Mouse (Mus musculus): ENCODE results near the gene Olfr568.

Olfr568 gene

DNA sequence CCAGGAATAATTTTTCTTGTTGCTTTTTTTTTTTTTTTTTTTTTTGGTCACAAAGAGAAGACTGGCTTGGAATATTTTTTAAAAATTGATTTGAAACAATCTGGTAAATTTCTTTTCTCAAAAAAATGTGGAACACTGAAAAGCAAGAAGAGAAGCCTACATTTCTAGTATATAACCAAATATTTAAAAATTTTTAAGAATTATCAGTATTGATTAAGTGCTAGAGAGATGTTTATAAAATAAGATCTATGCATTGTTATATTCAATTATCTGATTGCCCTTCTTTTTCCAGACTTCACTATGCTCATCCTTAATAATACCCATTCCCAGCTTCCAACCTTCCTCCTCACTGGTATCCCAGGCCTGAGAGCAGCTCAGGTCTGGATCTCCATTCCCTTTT lies at the start of gene Olfr568:
TSS of gene Olfr568 (plus strand) at position 301 of the 400 bp plus-strand sequence.
- DNase-seq, result no peak

DNA sequence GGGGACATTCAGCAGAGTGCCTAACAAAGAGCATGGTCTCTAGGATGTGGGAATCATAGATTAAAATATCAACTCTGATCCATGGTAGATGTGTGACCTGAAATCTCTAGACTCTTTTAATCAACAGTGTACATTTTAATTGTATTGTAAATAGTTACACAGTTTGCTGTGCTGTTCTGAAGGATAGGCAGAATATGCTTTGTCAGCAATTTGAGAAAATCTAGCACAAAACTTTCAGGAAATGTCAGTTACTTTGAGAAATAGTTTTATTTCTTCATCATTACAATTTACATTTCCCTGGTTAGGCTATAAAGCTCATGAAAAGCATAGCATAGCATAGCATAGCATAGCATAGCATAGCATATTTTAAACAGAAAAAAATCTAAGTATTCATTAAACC lies 21.1 kb upstream of the Olfr568 start:
- no peak for DNase-seq

DNA sequence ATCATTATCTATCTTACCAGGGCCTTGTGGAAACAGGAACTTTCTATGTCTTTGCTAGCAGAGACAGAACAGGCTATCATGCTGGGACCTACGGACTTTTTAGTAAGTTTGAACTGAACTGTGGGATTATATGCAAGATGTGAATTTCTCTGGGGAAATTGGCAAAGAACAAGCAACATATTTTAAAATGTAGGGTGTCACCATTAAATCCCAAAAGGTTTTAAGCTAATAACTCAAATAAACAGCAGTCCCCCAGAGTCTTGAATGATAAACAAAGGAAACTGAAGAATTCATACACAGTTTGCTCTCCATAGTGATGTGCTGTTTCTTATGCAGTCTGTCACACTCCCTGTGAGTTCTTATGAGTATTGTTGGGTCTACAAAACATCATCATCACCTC lies 18.3 kb upstream of the Olfr568 start, which contains the start of gene Olfr566:
TSS of gene Olfr566 (minus strand) at position 101 of the 400 bp plus-strand sequence.
- DNase-seq, result no peak

DNA sequence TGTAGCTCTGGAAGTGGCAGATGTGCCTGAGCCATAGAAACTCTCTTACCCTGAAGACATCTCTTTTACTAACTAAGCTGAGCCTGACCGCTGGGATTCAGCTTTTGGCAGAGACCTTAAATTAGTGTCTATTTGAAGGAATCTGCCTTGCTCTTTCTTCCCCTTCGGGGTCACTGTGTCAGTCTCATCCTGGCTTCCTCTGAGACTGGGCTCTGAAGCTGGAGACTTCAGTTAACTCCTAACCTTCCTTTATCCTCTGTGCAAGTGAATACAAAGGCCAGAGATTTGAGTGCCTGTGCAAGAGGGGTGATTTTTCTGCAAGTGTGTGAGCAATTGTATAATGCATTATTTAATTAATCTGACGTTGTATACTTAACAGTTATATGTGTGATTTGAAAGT lies 13.9 kb downstream of the Olfr568 start, which contains the start of gene Olfr569:
TSS of gene Olfr569 (minus strand) at position 101 of the 400 bp plus-strand sequence.
- no peak for DNase-seq

DNA sequence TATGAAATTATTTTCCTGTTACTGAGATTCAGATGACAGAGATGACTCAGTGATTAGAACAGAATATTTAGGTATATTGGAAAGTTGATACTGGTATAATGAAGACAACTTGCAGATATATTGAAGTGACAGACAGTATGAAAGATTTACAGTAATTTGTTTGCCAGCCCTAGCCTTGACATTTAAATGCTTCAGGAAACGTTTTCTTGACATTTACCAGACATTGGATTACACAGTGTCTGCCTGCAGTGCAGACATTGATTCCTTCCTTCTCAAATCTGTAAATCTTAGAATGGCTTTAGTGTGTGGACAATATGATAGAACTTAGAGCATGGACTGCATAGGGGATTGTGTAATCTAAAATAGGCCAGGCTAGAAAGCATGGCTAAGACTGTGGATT lies 38.3 kb downstream of the Olfr568 start:
- DNase-seq, result no peak

DNA sequence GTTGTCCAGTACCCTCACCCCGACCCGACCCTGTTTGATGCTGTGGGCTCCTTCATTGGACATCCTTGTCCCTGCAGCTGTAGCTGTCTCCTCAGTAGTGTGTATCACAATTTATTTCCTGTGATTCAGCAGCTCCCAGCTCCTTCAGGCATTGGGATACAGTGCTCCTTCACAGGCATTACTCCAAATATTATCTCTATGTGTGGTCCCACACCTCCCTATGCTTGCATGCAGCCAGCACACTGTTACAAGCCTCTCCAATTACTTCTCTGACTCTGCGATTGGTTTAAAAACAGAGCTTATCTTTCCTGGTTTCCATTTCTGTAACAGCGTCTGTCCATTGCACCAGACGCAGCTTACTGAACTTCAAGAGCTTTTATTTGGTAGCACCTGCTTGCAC lies 39.5 kb downstream of the Olfr568 start:
- no peak for DNase-seq

DNA sequence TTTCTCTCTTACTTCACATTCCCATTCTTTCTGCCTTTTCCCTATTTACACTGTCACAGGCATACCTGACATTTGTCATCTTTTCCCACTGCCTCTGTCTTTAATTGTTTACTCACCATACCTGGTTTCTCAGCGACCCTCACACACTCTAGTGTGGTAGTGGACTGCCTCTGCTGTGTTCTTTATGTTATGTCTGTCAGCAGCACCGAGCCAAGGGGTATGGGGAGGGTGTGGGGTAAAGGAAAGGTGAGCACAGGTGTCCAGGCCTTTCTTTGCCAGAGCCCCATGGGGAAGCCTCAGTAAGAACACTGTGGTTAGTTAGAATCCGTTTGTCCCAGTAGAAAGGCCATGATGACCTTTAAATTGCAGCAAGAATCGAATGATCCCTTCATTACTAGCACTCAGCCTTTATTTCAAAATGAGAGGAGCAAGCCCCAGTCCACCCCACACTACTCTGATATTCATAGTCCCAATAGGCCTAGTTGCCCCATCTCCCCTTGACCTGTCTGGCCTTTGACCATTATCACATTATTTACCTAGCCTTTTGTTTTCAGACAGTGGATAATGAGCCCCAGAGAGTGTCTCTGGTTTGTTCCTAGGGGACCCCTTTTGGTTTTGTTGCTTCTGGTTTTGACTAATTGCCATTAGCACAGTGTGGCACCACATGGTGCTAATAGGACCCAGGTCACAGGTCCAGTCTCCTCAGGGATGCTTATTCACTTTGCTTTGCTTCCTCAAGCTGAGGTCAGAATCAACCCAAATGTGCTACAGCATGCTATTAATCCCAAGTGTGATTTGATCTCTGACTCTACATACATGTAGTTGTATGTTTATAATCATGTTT lies 40.3 kb downstream of the Olfr568 start, which contains the start of gene Olfr571:
TSS of gene Olfr571 (minus strand) at position 505 of the 844 bp plus-strand sequence.
- no peak for DNase-seq

DNA sequence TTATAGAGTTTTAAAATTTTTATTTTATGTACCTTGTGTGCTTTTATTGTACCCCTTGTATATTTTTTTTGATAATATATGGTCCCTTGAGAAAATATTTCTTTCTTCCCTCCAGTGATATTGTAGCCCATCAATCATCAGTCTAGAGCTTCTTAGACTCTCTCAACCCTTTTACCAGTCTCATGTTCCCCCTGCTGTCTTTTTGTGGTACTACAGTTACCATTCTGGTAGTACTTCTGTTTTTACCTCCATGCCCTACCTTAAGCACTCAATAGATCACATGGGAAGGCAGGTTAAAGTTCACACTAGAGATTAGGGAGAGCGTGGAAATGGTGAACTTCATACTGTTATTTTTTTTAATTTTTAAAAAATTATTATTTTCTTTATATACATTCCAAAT lies 42.7 kb downstream of the Olfr568 start:
- DNase-seq, result peak; percentile 29

DNA sequence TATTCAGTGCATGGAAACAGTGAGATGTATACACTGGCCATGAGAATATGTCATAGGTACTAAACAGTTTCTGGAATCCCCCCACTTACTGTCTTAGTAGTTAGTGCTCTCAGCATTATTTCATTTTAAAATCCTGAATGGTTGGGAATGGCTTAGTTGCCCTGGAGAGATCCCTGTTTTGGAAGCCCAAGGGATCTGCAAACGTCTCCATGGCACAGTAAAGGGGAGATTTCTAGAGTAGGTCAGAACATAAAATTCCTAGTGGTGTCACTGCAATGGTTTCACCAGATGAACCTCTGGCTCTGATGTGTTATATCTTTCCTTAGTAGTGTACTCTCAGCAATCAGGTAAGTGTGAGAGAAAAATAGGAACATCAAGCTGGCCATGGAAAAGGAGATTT lies 47.2 kb downstream of the Olfr568 start, which contains the start of gene Olfr572:
TSS of gene Olfr572 (plus strand) at position 301 of the 400 bp plus-strand sequence.
- no peak for DNase-seq

DNA sequence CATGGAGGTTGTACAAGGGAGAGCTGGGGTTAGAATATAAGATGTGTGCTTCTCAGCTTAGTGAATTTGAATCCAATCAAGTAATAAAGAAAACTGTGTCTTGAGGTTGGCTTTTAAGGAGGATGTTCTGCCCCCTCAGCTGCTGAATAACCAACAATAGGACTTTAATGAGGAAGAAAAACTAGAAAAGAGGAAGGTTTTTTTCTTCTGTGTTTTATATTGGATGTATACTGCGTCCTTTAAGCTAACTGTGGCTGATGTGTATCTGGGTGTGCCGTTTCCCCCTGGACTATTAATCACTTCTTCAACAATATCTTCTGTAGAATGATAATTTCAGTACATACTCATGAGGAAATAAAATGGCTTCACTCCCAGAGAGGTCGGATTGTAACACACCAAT lies 50.2 kb downstream of the Olfr568 start:
- no peak for DNase-seq

Data from lung, postnatal 36 days (tissue).